Mouse (Mus musculus): Measurements from ENCODE around the gene Spg11.
A peak's percentile ranks its signal among the peaks of the same experiment; 100 is the strongest.
"Not testable (repeated sequence)": the region's sequence is repeated elsewhere in the genome, so short reads cannot be mapped to it uniquely, and the experiment has no call there.

The Spg11 gene

DNA sequence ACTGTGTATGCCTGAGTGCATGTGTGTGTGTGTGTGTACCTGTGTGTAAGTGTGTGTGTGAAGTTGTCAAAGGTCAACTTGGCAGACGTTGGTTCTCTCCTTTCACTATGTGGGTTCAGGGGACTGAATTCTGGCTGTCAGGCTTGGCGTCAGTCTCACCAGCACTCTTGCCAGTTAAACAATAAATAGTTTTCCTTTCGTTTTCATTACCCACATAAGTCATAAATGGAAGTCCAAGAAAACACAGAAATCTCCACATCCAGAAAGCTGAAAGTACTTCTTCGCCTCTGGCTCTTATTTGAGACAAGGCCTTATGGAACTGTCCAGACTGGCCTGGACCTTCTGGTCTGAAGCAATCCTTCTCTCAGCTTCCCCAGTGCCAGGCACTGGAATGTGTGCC lies 27.6 kb upstream of the Spg11 start:
- DNase-seq (ENCODE audit: low spot score): no peak

DNA sequence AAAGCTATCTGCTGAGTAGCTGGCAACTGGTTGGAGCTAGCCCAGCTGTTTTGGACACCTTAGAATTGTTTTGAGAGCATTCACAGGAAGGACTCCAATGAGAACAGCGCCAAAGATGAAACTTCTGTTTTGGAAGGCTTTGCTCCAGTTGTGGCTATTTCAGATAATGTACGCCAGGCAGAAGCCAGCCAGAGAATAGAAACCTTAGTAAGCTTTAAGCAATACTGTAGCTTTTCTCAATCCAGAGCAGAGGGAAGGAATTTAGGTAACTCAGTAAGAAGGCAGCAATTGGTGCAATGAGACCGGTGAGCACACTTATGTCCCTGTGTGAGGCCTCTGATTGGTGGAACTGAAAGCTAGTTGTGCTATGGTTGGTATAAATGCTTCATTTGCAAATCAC lies 24.9 kb upstream of the Spg11 start:
- DNase-seq (ENCODE audit: low spot score): no peak

DNA sequence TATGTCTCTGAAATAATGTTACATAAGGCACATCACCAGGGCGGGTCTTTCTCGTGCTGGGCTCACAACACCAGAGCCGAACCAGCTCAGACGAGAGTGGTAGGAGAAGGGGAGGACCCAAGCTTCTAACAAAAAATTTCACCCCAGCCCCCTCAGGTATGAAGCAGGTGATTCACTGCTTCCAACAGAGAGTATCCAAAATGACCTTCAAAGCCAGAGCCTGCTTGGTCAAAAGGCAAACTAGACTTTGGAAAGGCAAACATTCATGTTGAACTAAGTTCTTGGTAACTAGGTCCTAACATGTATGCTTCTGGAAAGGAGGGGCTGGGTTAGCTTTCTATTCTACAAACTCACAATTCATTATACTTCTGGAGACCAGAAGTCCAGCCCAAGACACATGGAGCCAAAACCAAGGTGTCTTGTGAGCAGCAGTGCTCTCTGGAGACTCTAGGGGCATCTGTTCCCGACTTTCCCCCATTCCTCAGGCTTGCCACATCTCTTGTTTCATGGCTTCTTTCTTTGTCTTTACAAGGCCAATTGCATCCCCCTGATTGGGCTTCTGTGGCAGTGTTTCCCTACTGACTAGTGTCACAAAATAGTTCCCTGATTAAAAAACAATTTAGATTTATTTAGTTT lies 23.3 kb upstream of the Spg11 start:
- DNase-seq (ENCODE audit: low spot score): no peak

DNA sequence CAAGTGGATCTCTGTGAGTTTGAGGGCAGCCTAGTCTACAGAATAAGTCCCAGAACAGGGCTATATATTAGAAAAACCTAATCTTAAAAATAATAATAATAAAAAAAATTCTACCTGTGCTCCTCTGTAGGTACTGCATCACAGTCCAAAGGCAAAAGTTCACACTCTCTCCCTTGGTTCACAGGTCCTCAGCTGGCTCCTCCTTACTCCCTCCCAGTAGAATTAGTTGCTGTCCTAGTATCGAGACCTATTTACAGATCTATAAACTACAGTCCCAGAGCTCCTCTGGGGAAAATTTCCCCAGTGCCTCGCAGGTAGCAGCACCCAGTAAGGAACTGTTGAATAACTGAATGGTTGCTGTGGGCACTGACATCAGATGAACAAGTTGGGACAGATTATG lies 22.6 kb upstream of the Spg11 start:
- DNase-seq (ENCODE audit: low spot score): no peak

DNA sequence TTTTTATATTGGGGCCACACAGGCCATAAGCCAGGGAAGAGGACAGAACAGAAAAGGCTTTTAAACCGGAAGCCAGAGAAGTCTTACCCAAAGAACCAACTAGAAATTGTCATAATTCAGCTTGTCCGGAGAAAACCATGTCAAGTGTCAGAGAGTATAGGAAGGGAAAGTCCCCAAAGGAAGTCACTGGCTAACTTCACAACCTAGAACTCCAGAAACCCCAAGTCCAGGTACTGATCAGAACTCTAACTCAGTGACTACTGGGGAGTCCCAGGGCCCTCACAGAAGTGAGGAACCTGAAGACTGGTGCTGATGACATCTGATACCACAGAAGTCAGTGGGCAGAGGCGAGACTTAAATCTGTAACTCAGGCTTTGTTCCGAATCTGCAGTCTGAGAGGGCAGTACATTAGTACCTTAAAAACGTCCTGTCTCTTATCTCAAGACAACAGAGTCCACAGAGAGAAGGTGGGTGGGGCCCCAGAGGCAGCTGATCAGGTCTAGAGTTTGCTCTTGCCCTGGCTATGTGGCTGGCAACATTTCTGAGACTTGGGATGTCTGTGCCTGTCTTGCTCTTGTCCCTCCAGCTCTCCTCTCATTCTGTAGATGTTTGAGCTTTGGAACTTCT lies 19.8 kb upstream of the Spg11 start:
- no peak for DNase-seq (ENCODE audit: low spot score)

DNA sequence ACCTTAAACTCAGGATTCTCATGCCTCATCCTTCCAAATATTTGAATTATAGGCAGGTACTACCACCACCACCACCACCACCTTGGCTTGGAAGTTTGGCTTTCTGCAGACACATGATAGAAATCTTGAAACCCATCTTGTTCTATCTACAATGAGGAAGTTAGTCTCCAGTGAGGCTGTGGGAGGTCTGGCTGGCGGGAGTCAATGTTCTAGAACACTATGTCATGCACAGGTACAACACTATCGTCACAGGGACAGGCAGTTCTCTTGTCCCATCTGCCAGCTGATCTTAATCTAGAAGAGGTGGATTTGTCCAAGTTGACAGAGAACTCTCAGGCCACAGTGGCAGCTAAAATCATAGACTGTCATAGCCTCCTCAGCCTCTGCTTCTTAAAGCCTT lies 14.4 kb upstream of the Spg11 start:
- DNase-seq (ENCODE audit: low spot score): no peak

DNA sequence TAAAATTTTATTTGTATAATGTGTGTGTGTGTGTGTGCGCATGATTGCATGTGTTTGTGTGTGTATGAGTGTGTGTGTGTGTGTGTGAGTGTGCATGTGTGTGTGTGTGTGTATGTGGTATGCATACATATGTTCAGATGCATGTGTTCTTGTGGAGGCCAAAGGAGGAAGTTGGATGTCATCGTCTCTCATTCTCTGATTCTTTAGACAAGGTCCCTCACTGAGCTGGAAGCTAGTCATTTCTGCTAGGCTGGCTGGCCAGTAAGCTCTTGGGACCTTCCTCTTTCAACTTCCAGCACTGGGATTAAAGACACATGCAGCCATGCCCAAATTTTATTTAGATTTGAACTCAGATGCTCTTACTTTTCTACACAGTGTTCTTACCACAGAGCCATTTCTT lies 13.9 kb upstream of the Spg11 start:
- DNase-seq (ENCODE audit: low spot score): no peak

DNA sequence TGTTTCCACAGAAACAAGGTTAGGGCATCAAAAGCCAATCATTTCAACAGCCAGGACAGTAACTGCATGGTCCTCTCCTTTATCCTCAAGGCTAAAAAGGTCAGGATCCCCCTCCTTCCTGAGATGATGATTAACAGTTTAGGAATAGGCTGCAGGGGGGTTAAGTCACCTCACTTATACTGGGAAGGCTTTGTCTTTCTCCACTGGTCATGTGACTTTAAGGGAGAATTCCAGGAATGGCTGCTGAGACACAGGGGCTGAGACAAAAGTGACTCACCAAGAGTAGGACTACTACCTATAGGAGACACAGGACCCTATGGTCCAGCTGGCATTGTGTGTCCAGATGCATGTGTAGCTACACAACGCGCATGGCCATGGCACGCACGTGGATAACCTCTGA lies 9.4 kb upstream of the Spg11 start:
- DNase-seq (ENCODE audit: low spot score): no peak

DNA sequence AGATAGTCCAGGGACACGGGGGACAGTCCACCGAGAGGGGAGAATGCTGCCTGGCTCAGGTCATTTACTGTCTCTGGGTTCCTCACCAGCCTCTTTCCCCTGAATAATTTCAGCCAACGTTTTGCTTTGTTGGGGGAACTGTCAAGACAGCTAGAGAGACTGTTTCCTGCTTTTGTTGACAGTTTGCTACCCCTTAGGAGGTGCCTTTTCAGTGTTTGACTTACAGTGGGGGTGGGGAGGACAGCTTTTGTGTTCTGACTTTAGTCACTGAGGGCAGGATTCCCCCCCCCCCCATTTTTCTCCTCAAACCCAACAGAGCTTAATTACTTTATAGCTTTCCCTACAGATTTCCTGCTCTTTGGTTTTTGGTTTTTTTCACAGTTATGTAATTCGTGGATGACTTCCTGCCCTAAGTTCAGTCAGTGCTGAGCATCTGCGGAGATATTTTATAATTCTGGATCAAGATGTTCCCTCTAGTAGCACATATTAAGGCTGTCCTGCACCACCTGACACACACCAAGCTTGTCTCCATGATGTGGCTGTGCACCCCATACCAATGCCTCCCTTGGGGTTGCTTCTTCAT lies 8.7 kb upstream of the Spg11 start:
- no peak for DNase-seq (ENCODE audit: low spot score)

DNA sequence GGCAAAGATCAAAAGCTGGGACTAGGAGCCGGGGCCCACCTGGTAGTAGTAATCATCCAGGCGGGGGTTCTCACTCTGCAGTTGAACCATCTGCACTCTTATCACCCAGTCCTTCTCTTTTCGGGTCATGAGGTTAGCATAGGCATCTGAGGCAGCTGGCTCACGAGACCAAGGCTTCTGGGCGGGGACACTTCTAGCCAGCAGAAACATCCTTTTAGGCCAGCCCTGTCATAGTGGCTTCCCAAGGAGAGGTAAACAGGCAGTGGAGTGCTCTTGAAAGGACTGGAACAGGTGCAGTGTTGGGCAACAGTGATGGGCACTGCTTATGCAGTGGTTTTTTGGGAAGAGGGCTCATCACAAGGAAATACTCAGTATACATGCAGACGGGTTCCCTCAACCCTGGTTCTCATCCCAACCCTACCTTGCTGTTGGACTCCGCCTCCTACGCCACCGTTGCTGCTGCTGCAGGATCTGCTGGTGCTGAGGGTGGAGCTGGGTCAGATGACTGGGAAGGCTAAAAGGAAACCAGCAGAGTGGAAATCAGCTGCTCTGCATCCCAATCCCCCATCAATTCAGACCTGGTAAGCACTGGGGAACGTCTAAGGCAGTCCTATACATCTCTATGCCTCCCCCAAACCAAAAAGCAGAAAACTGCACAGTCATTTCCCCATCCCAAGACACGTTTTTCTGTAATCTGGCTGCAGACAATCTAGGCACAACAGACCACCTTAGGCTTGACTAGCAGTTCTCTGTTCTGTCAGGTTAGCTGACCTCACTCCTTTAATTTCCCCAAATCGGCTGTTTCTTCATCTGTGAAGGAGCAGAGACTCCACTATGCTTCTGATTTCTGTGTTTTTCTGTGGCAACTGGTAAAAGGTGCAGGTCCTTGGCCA lies 7.7 kb upstream of the Spg11 start:
- no peak for DNase-seq (ENCODE audit: low spot score)

DNA sequence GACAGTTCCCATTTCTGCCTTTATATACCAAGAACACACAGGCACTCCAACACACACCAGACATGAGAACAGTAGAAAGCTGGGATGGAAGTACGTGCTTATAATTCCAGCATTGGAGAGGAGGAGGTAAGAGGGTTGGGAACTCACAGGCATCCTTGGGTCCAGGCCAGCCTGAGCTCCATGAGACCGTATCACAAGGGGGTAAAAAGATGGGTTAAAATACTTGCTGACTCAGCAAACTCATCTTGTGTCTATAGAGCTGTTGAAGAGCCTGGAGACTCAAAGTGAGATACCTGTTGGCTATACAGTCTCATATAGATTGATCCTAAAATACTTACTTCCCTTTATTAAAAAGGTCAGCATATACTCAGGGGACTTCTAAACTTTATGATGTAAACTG lies 1.3 kb downstream of the Spg11 start:
- DNase-seq (ENCODE audit: low spot score): no peak

DNA sequence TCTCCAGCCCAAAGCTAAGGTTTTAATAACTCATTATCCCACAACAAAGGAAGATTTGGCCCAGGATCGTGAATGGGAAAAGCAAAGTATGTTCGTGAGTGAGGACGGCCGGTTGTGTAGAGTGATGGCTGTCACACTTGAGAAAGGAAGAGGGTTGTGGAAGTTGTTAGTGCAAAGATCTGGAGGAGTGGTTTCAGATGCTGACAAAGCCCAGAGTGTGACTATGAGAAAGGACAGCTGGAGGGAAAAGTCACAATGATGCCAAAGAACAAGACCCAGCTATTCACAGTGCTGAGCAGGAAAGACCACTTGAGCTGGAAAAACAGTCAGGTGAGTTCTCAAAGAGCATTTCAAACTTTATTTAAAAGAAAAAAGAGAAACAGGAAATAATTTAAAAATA lies 8.5 kb downstream of the Spg11 start:
- DNase-seq (ENCODE audit: low spot score): no peak

DNA sequence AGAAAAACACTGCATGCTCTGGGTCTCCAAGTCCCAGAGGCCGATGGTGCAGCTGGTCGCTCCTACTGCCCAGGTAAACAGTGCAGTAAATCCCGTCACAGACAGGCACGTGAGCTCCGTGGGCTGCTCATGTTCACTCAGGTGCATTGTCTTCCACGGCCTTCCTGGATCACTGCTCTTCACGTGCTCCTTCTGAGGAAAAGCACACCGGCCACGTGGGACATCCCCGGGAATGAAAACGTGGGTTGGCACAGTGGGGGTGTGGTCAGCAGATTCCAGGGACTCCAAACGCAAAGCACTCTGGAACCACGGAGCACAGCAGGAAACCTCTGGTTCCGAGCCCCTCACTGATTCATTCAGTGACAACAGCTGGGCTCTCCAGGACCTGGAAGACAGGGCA lies 10.1 kb downstream of the Spg11 start:
- no peak for DNase-seq (ENCODE audit: low spot score)

DNA sequence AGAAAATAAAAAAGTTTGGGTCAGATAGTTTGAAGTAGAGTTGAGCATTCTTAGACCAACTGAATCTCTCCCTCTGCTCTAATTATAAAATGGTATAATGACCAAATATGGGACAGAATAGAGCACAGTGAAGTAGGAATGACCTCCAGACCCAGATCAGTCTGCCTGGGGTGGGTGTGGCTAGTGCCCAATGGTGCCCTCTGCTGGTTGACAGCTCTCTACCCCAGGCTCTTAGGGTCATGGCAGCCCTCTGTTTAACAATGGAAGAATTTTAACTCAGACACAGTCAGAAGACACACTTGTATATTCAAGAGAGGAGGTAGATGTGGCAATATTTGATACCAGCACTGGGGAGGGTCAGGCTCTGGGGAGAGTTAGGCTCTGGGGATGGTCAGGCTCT lies 16.1 kb downstream of the Spg11 start:
- DNase-seq (ENCODE audit: low spot score): no peak

DNA sequence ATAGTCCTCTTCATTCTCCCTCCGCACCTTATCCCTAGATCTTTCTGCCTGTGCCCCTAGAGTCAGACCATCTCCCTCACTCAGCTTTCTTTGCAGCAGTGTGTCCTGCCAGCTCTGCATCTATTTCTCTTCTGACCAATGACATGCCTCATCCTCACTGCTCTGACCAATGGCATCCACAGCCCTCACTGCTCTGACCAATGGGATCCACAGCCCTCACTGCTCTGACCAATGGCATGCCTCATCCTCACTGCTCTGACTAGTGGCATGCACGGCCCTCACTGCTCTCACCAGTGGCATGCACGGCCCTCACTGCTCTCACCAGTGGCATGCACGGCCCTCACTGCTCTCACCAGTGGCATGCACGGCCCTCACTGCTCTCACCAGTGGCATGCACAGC lies 20.5 kb downstream of the Spg11 start:
- DNase-seq (ENCODE audit: low spot score): not testable (repeated sequence)

DNA sequence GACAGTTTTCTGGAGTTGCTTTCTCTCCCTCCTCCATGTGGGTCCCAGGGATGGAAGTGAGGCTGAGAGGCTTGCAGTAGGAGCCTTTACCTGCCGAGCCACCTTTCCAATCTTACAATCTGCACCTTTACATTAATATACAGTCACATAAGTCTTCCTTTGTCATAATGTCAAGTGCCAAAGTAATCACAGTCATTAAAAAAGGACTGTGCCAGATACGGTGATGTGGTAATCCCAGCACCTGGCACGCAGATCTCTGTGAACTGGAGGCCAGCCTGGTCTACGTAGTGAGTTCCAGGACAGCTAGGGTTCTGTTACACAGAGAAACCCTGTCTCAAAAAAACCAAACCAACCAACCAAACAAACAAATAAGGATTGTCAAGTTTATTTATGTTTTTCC lies 24.3 kb downstream of the Spg11 start:
- DNase-seq (ENCODE audit: low spot score): no peak

DNA sequence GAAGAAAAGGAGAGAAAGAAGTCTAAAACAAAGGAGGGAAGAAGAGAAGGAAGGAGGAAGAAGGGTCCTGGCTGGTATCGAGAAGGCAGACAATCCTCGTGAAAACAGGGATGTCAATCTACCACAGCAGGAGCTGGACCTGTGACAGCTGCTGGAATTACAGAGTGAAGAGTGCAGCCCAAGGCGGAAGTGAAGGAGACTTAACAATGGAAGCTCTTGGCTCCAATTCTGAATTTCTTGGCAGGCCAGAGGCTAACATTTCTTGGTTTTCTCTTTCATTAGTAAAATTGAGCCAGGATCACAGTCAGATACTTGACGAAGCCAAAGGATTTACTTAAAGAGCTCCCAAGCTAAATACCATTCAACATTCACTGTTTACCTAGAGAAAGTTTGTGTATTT lies 31.7 kb downstream of the Spg11 start:
- no peak for DNase-seq (ENCODE audit: low spot score)

DNA sequence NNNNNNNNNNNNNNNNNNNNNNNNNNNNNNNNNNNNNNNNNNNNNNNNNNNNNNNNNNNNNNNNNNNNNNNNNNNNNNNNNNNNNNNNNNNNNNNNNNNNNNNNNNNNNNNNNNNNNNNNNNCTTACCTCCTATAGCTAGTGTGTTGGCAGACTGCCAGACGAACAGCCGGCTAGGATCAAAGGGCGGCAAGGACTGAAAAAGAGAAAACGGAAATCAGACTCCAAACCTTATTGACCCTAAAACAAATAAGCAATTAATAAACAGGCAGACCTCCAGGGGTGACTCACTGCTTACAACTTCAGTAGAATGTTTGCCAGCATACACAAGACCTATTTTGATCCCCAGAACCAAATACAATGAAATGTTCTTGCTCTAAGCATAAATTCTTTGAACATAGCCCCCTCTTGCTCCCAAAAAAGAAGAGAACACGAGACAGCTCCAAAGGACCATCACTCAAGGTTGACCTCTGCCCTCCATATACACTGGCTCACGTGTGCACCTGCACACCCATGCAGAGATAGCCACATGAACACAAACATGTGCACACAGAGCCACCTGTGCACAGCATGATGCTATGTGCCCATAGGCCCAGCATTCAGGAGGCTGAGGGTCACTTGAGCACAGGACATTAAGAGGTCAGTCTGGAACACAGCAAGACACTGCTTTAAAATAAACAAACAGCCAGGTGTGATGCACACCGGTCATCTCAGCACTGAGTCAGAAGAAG lies 36.3 kb downstream of the Spg11 start:
- no peak for DNase-seq (ENCODE audit: low spot score)

DNA sequence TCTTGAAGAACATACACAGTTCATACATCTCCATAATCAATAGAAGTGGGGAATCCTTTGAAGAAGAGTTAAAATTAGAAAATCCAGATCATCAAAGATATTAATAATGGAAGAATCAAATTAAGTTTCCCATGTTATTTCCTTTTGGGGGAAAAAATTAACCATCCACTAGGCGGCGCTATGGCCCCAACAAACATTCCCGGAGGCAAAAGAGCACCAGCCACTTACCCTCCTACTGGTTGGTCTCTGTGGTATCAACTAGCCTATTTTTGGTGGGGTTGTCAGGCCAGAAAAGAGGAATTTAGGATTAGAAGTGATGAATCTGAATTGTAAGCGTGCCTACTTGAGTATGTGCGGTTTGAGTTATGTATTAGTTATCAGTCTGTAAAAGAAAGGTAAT lies 48.3 kb downstream of the Spg11 start:
- DNase-seq (ENCODE audit: low spot score): peak; percentile 64

DNA sequence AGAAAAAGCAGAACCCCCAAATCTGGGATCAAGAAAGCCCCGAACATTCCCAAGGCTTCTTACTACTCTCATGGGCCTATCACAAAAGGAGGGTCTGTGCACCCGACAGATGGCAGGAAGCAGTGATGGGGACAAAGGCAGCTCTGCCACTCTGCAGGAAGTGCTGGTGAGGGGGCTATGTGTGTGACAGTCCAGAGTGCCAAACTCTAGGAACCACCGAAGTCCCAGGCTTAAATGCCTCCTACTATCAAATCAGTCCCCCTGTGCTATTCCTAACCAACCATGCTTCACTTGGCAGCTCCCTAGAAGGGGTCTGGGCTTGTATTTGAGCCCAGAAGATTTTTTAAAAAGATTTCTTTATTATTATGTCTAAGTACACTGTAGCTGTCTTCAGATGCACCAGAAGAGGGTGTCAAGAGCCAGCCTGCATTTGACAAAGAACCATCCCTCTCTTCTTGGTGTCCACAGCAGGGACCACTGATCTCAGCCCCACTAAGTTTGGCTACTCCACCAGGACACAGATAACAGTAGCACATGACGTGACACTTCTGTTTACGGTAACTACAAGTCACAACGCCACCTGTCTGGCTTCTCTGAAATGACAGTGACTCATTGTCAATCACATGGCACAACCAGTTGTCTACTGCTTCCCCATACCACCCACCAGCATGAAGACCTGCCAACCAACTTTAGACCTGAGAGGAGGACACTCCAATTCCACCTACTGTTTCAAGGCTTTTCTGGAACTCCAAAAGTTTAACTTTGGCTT lies 48.9 kb downstream of the Spg11 start:
- no peak for DNase-seq (ENCODE audit: low spot score)

DNA sequence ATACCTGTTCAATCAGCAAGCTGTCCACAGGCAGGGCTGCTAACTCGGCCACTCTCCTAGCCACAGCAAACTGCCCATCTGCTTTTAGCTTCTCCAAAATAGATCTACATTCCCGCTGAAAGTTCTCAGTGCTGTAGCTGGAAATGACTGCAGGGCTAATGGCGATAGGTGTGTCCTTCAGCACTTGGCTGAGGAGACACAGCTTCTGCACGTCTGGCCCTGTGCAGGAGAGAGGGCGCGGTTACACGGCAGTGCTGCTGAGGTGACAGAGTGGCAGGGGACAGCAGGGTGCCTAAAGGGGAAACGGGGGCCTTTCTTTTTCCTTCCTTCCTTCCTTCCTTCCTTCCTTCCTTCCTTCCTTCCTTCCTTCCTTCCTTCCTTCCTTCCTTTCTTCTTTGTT lies 51.9 kb downstream of the Spg11 start:
- DNase-seq (ENCODE audit: low spot score): no peak

Data from layer of hippocampus, adult 11-12 months (tissue).